Mouse (Mus musculus) lung, embryonic 16.5 days (tissue): ENCODE data around the gene Cpne2. TPM values are rescaled to one million over a fixed set of nuclear protein-coding genes. Genes with fewer than 3 reads are reported as not detected.

Source experiments
- microRNA-seq: library from miRNA; unstranded; fragments of <30 nt; microRNA quantifications from one replicate; pipeline ENCODE4, GENCODE M21; 2016
- polyA plus RNA-seq: library from polyadenylated mRNA; unstranded; fragments of >200 nt; fragmentation: Nextera tagmentation; extraction: Ambion mirVana; gene quantifications from 2 replicates; pipeline ENCODE4 v1.2.1, GENCODE M21; 2015

Gene Cpne2
- polyA plus RNA-seq, 1 experiment from 2014 or later: 10.6 TPM

Small RNA genes lying within 50 kb of the gene (microRNA-seq; reads per million reads assigned to microRNA genes)
- gene Mir7072: not detected

Other genes starting within 250 kb of the Cpne2 start
- 0.08 and 0.13 TPM in 2 replicates for gene Slc12a3, start 203.8 kb upstream of the Cpne2 start, polyA plus RNA-seq
- gene Herpud1, start 146.6 kb upstream of the Cpne2 start, polyA plus RNA-seq: 126 and 140 TPM in 2 replicates
- gene Nlrc5, start 98.6 kb upstream of the Cpne2 start, polyA plus RNA-seq: 0.45 and 0.73 TPM in 2 replicates
- gene Rspry1, start 68.9 kb downstream of the Cpne2 start, polyA plus RNA-seq: 32.7 and 35.5 TPM in 2 replicates
- 50.8 and 52.9 TPM in 2 replicates for gene Fam192a, start 69.0 kb downstream of the Cpne2 start, polyA plus RNA-seq
- gene Arl2bp, start 133.6 kb downstream of the Cpne2 start, polyA plus RNA-seq: 106 and 118 TPM in 2 replicates
- 3.6 TPM in 2 replicates for gene Pllp, start 163.3 kb downstream of the Cpne2 start, polyA plus RNA-seq
- gene Ccl22, start 212.6 kb downstream of the Cpne2 start, polyA plus RNA-seq: not detected in 2 replicates
- gene Cx3cl1, start 239.0 kb downstream of the Cpne2 start, polyA plus RNA-seq: 7.7 and 9.3 TPM in 2 replicates